Mouse (Mus musculus) cerebellum, adult 9-11 months (tissue): ENCODE data around the gene Spop.

Experiments used
- DNase-seq: peaks from one replicate; pipeline ENCODE4 v3.0.0; 2022

The Spop gene

DNA sequence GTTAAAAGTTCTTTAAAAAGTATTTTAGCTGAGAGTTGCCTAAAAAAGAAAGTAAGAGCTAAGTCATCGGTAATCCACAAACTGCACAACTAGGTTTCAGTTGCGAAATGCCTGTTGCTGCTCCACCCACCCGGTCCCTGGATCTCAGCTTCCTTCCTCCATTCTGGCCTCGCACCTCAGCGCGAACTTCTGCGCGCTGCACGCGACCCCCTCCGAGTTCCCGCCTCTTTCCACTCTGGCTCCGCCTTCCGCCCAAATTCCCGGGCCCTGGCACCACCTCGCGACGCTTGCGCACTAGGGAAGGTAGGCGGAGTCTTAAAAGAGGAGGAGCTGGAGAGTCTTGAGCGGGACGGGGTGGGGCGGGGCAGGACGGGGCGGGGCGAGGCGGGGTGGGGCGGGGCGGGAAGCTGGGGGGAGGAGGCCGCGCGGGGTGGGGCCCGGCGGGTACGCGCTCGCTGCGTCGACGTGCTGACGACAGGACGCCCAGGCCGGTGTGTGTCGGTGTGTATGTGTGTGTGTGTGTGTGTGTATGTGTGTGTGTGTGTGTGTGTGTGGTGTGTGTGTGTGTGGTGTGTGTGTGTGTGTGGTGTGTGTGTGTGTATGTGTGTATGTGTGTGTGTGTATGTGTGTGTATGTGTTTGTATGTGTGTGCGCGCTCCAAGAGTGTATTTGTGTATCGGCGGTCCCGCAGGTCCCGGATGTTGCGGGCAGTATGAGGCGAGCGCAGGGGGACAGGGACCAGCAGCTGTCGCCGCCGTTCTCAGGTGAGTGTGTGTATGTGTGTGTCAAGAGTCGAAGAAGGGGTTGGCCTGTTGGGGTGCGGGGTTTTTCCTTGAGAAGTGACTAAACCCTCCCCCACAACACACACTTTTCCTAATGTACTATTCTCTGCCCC is at the start of gene Spop:
Gene Spop, plus strand, starts transcription at position 440 of the 895 bp plus-strand sequence.
- peak; percentile 90 for DNase-seq

DNA sequence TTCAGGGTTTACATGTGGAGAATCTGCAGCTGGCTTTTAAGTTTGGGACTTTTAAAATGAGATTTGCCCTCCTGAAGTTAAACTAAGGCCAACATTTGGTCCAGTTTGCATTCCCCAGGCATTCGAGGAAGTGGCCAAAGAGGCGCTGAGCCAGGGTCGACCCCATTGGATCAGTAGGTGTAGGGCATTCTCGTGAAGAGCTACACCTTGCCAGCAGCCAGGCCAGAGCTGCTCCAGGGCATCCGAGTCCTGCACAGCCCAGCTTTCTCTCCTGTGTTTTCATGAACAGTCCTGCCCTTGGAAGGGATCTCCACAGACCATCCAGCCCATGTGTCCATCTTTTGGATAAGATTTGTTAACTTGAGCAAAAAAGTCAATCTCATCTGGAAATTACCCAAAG is 49.5 kb upstream of the Spop start:
- no peak for DNase-seq

GRCm38 (mm10) chr11:95365596-95365995 is 48.3 kb upstream of the Spop start:
- DNase-seq, result peak; percentile 41

GRCm38 (mm10) chr11:95366280-95366897 is 47.5 kb upstream of the Spop start:
- no peak for DNase-seq

DNA sequence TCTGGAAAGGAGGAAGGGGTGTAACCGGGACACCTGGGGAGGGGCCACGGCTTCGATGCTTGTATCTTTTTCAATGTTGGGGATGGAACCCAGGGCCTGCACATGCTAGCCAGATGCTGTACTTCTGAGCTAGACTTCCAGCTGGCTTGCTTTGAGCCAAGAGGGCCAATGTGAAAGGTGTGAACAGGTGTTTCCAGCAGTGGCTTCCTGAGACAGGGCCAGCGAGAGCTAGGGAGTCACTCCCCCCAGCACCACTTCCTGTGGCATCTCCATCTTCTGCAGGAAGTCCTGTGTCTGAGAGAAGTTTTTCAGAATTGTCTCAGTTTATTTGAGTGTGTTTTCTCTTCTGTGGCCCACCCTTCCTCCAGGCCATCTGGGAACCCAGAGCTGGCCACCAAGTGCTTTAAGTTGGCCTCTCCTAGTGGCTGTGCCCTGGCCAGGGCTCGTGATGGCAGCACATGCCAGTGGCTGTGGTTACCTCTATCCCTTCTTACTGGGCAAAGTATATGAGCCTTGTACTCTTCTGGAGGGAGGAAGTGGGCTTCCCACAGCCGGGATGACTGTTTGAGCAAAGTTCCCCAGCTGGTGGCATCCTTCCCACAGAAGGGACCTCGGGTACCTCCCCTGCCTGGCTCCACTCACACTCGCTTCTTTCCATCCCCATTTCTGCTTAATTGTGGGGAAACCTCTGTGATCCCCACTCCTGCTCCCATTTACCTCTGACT is 46.7 kb upstream of the Spop start:
- DNase-seq, result no peak

DNA sequence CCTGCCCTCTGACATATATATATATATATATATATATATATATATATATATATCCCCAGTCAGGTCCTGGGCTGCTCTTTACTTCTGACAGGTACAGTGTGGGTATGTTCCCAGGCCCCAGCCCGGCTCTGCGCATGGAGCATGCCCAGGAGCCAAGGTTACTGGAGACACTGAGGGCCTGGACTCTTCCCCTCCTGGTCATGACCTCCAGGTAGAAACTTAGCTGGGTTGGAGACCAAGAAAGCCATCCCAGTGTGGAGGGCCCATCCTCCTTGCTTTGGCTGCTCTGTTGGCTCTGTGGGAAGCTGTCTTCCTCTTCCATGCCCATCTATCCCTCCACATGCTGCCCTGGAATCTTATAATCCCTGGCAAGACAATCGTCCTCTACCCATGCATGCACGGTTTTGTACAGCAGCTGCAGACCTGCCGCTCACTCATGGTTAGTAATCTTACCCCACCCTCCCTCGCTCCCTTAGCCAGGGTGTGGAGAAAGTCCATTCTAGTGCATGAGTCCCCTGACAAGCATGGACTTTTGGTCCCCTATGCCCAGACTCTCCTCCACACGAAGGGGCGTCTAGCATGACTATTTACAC is 45.6 kb upstream of the Spop start:
- DNase-seq, result no peak

GRCm38 (mm10) chr11:95368871-95369270 is 45.0 kb upstream of the Spop start:
- no peak for DNase-seq

GRCm38 (mm10) chr11:95369964-95370890 is 43.7 kb upstream of the Spop start:
- DNase-seq, result peak; percentile 8

- DNase-seq, result no peak
Measured at GRCm38 (mm10) chr11:95371182-95371581, 42.7 kb upstream of the Spop start.

GRCm38 (mm10) chr11:95378926-95379325 is 35.0 kb upstream of the Spop start:
- no peak for DNase-seq

- DNase-seq, result no peak
Measured at GRCm38 (mm10) chr11:95379552-95379951, 34.3 kb upstream of the Spop start.

DNA sequence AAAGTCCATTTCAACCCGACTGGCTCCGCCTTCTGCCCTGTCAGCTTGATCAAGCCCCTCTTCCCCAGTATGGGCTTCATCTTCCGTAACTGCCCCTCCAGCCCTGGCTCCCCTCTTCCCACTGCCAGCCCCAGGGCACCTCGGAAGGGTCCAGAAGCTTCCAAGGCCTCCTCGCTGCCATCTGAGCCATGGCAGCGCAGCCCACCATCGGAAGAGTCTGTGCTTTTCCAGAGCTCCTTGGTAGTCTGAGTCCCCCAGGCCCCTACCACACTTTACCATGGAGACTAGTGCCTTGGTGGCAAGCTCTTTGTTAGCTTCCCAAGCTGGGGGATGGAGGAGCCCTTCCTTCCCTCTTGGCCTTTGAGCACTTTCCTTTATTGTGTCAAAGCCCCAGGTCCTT is 33.2 kb upstream of the Spop start:
- peak; percentile 11 for DNase-seq

- DNase-seq, result peak; percentile 22
Measured at GRCm38 (mm10) chr11:95381146-95381545, 32.7 kb upstream of the Spop start.

GRCm38 (mm10) chr11:95383331-95383986 is 30.4 kb upstream of the Spop start:
- DNase-seq, result peak; percentile 52

GRCm38 (mm10) chr11:95384004-95384318 is 29.9 kb upstream of the Spop start:
- no peak for DNase-seq

- DNase-seq, result peak; percentile 98
Measured at GRCm38 (mm10) chr11:95384319-95384972, 29.4 kb upstream of the Spop start, which contains the start of gene Slc35b1. Slc35b1 (plus strand) TSS chr11:95384692.

- DNase-seq, result no peak
Measured at GRCm38 (mm10) chr11:95384973-95385320, 28.9 kb upstream of the Spop start.

DNA sequence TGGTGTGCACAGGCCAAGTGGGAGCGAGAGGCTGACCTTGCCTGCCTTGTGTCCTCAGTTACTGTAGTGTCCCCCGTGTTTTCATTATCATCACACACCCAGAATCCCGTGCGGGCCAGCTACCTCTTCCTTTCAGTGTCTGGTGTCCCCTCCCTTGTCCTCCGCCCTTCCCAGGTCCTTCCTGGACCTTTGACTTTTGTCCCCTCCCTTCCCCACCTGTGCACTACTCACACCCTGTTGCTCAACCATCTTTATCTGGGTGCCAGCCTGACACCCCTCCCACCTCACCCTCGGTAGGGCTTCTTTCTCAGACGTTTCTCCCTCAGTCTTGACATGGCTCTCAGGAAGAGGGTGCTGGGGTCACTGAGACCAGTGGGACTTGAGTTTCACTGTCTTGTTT is 26.5 kb upstream of the Spop start:
- no peak for DNase-seq

GRCm38 (mm10) chr11:95389006-95389405 is 24.9 kb upstream of the Spop start:
- peak; percentile 55 for DNase-seq

DNA sequence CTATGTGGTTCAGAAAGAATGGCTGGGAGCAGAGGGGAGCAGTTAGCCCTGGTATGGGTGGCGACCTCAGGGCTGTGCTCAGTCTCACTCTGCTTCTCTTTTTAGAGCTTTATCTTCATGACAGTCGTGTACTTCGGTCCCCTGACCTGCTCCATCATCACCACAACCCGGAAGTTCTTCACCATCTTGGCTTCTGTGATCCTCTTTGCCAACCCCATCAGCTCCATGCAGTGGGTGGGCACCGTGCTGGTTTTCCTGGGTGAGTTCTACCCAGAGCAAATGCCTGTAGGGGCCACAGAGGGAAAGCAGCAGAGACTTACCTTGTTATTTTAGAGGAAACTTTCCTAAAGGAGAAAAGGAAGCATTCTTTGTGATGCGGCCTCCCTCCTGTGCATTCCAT is 23.5 kb upstream of the Spop start:
- no peak for DNase-seq

DNA sequence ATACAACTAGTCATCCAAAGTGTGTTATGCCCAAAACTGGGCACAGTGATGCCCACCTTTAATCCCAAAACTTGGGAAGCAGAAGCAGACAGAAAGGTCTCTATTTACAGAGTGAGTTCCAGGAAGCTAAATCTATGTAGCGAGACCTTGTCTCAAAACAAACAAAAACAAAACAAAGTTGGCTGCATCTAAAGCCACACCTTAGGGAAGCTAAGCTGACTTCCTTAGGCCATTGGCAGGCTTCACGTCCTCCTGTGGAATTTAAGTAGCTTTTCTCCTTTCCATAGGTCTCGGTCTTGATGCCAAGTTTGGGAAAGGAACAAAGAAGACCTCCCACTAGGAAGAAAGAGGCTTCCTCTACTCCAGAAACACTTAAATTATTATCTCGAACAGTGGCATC is 22.7 kb upstream of the Spop start:
- DNase-seq, result no peak
